Mouse (Mus musculus) layer of hippocampus, adult 9-11 months (tissue): ENCODE results near the gene Tmem116.

Source experiments
- DNase-seq: peaks from one replicate; pipeline ENCODE4 v3.0.0; 2022

Tmem116 gene

GRCm38 (mm10) chr5:121451644-121452025 lies at the start of gene Tmem116:
Tmem116 (plus strand) TSS chr5:121451893.
- DNase-seq, result no peak

- no peak for DNase-seq
Measured at GRCm38 (mm10) chr5:121407856-121408255, 43.8 kb upstream of the Tmem116 start.

GRCm38 (mm10) chr5:121410975-121411374 lies 40.7 kb upstream of the Tmem116 start:
- no peak for DNase-seq

- DNase-seq, result no peak
Measured at GRCm38 (mm10) chr5:121420721-121421120, 31.0 kb upstream of the Tmem116 start.

- DNase-seq, result no peak
Measured at GRCm38 (mm10) chr5:121422787-121423186, 28.9 kb upstream of the Tmem116 start.

GRCm38 (mm10) chr5:121423297-121423696 lies 28.4 kb upstream of the Tmem116 start:
- DNase-seq, result no peak

GRCm38 (mm10) chr5:121428954-121429353 lies 22.7 kb upstream of the Tmem116 start:
- DNase-seq, result no peak

GRCm38 (mm10) chr5:121438131-121438530 lies 13.6 kb upstream of the Tmem116 start:
- peak; percentile 68 for DNase-seq

GRCm38 (mm10) chr5:121438756-121439155 lies 12.9 kb upstream of the Tmem116 start:
- DNase-seq, result no peak

GRCm38 (mm10) chr5:121443548-121443947 lies 8.1 kb upstream of the Tmem116 start:
- DNase-seq, result no peak

- DNase-seq, result no peak
Measured at GRCm38 (mm10) chr5:121444870-121445269, 6.8 kb upstream of the Tmem116 start.

- no peak for DNase-seq
Measured at GRCm38 (mm10) chr5:121448450-121448849, 3.2 kb upstream of the Tmem116 start.

GRCm38 (mm10) chr5:121449976-121450375 lies 1.7 kb upstream of the Tmem116 start:
- DNase-seq, result peak; percentile 45

GRCm38 (mm10) chr5:121450476-121450875 lies 1.2 kb upstream of the Tmem116 start:
- no peak for DNase-seq

GRCm38 (mm10) chr5:121451203-121451602 lies 490 bp upstream of the Tmem116 start:
- DNase-seq, result peak; percentile 54

GRCm38 (mm10) chr5:121452026-121452869 lies 555 bp downstream of the Tmem116 start, which contains the start of gene Erp29:
Erp29 (minus strand) TSS chr5:121452506.
- peak; percentile 98 for DNase-seq

GRCm38 (mm10) chr5:121452906-121453305 lies 1.2 kb downstream of the Tmem116 start:
- DNase-seq, result no peak

- DNase-seq, result peak; percentile 71
Measured at GRCm38 (mm10) chr5:121453743-121454502, 2.2 kb downstream of the Tmem116 start.

GRCm38 (mm10) chr5:121454503-121454782 lies 2.8 kb downstream of the Tmem116 start:
- no peak for DNase-seq

GRCm38 (mm10) chr5:121455510-121456265 lies 4.0 kb downstream of the Tmem116 start:
- no peak for DNase-seq

GRCm38 (mm10) chr5:121461339-121462170 lies 9.9 kb downstream of the Tmem116 start:
- no peak for DNase-seq

GRCm38 (mm10) chr5:121462171-121462502 lies 10.4 kb downstream of the Tmem116 start:
- DNase-seq, result no peak

GRCm38 (mm10) chr5:121462967-121463366 lies 11.3 kb downstream of the Tmem116 start:
- DNase-seq, result no peak
